16 mouse cellular contexts compared by ENCODE assay signal in genomic region chr6:15639378-15639777, GRCm38 (mm10).
A peak's percentile ranks its signal among the peaks of the same experiment; 100 is the strongest.
DNase-seq lines count a peak whose midpoint lies in the region; ATAC-seq and TF ChIP-seq lines count a peak whose summit lies in the region.
"Had no signal": no experiment of that assay in that cellular context is flagged by ENCODE, and none has a peak within 500 bp of the region (broad histone marks: within the 10 kb centered on the region; RNA-seq: fewer than 3 reads in every experiment).

No protein-coding gene starts in this region.

- ATAC-seq in limb, embryonic 11.5 days (ENCODE audit: insufficient number of reproducible peaks, low FRiP score, low TSS enrichment, low read depth): no peak
- peak; percentile 93 for ATAC-seq in forebrain, embryonic 11.5 days (replicated peaks; ENCODE audit: low FRiP score)
- ATAC-seq in limb, embryonic 13.5 days (ENCODE audit: low FRiP score, low read depth): peak; percentile 87

- H3K4me3 ChIP-seq in limb, embryonic 11.5 days (ENCODE audit: low read depth, low read length): no peak overlapping the region
- no peak overlapping the region for H3K4me3 ChIP-seq in limb, embryonic 10.5 days
- H3K4me3 ChIP-seq in forebrain, embryonic 11.5 days (ENCODE audit: low read depth, low read length): no peak overlapping the region
- no peak overlapping the region for H3K4me3 ChIP-seq in limb, embryonic 13.5 days
- no peak overlapping the region for H3K4me3 ChIP-seq in layer of hippocampus, adult 2 months
- H3K4me3 ChIP-seq: embryonic facial prominence, embryonic 15.5 days; kidney, embryonic 15.5 days; left cerebral cortex, adult 2 months; liver, embryonic 13.5 days; stomach, embryonic 15.5 days had no signal

- no peaks in the 10 kb centered on the region for H3K27me3 ChIP-seq in limb, embryonic 11.5 days (ENCODE audit: control insufficient read depth, insufficient read depth, low read length)
- no peaks in the 10 kb centered on the region for H3K27me3 ChIP-seq in limb, embryonic 10.5 days (ENCODE audit: low read depth, poor library complexity, severe bottlenecking)
- no peaks in the 10 kb centered on the region for H3K27me3 ChIP-seq in forebrain, embryonic 11.5 days (ENCODE audit: control insufficient read depth, insufficient read depth, low read length)
- H3K27me3 ChIP-seq in limb, embryonic 13.5 days: no peaks in the 10 kb centered on the region
- H3K27me3 ChIP-seq: embryonic facial prominence, embryonic 15.5 days; kidney, embryonic 15.5 days; liver, embryonic 13.5 days; stomach, embryonic 15.5 days had no signal

- H3K4me2 ChIP-seq in limb, embryonic 11.5 days (ENCODE audit: low read depth, severe bottlenecking): no peak overlapping the region
- H3K4me2 ChIP-seq in forebrain, embryonic 11.5 days (ENCODE audit: low read depth, low read length, severe bottlenecking): no peak overlapping the region
- no peak overlapping the region; the same call in 1 of the 2 replicates for H3K4me2 ChIP-seq in limb, embryonic 13.5 days (replicated peaks)
- H3K4me2 ChIP-seq: embryonic facial prominence, embryonic 15.5 days; kidney, embryonic 15.5 days; liver, embryonic 13.5 days; stomach, embryonic 15.5 days had no signal

- DNase-seq in limb, embryonic 11.5 days (ENCODE audit: low spot score): peak; percentile 32
- DNase-seq in limb, embryonic 10.5 days (ENCODE audit: low spot score): no peak
- DNase-seq in forebrain, embryonic 11.5 days (ENCODE audit: low spot score): peak; percentile 68
- peak; percentile 10 for DNase-seq in retina, postnatal 1 day
- no peak for DNase-seq in layer of hippocampus, adult 2 months (ENCODE audit: low spot score in 2 of 2)
- DNase-seq in heart, adult 18-20 months: no peak
- no peak for DNase-seq in right cerebral cortex, postnatal 14 days
- DNase-seq: cerebellum, adult 9-10 months; liver, embryonic 13.5 days; lung, postnatal 10 days; thymus, postnatal 14 days had no signal

- no peaks in the 10 kb centered on the region for H3K9me3 ChIP-seq in limb, embryonic 11.5 days (ENCODE audit: control insufficient read depth, low read length)
- H3K9me3 ChIP-seq in limb, embryonic 10.5 days (replicated peaks): no peaks in the 10 kb centered on the region
- no peaks in the 10 kb centered on the region for H3K9me3 ChIP-seq in forebrain, embryonic 11.5 days (ENCODE audit: control insufficient read depth, low read length)
- no peaks in the 10 kb centered on the region for H3K9me3 ChIP-seq in limb, embryonic 13.5 days
- H3K9me3 ChIP-seq: embryonic facial prominence, embryonic 15.5 days; kidney, embryonic 15.5 days; liver, embryonic 13.5 days; stomach, embryonic 15.5 days had no signal

- no peak overlapping the region for H3K27ac ChIP-seq in limb, embryonic 11.5 days (replicated peaks; ENCODE audit: low read depth, low read length)
- H3K27ac ChIP-seq in limb, embryonic 10.5 days: no peak overlapping the region
- no peak overlapping the region for H3K27ac ChIP-seq in forebrain, embryonic 11.5 days (ENCODE audit: low read depth, low read length)
- peak overlapping the region; percentile 77 for H3K27ac ChIP-seq in limb, embryonic 13.5 days
- H3K27ac ChIP-seq in layer of hippocampus, adult 2 months: no peak overlapping the region
- H3K27ac ChIP-seq: embryonic facial prominence, embryonic 15.5 days; kidney, embryonic 15.5 days; left cerebral cortex, adult 2 months; liver, embryonic 13.5 days; stomach, embryonic 15.5 days had no signal

- no peak for TF ChIP-seq CTCF in layer of hippocampus, adult 2 months (conservative IDR thresholded peaks at IDR 0.05)

- no peaks in the 10 kb centered on the region for H3K36me3 ChIP-seq in limb, embryonic 11.5 days (ENCODE audit: control insufficient read depth, insufficient read depth, low read length)
- H3K36me3 ChIP-seq in limb, embryonic 10.5 days: no peaks in the 10 kb centered on the region
- H3K36me3 ChIP-seq in forebrain, embryonic 11.5 days (ENCODE audit: control insufficient read depth, insufficient read depth, low read length): no peaks in the 10 kb centered on the region
- no peaks in the 10 kb centered on the region for H3K36me3 ChIP-seq in limb, embryonic 13.5 days
- H3K36me3 ChIP-seq: embryonic facial prominence, embryonic 15.5 days; kidney, embryonic 15.5 days; liver, embryonic 13.5 days; stomach, embryonic 15.5 days had no signal

- H3K4me1 ChIP-seq in limb, embryonic 11.5 days (ENCODE audit: control insufficient read depth, insufficient read depth, low read length): no peaks in the 10 kb centered on the region
- peaks cover 15% of the 10 kb centered on the region for H3K4me1 ChIP-seq in limb, embryonic 10.5 days
- H3K4me1 ChIP-seq in forebrain, embryonic 11.5 days (replicated peaks; ENCODE audit: control insufficient read depth, insufficient read depth, low read length): peaks cover 5% of the 10 kb centered on the region; the same call in 1 of the 2 replicates
- peaks cover 18% of the 10 kb centered on the region for H3K4me1 ChIP-seq in limb, embryonic 13.5 days
- H3K4me1 ChIP-seq: embryonic facial prominence, embryonic 15.5 days; kidney, embryonic 15.5 days; liver, embryonic 13.5 days; stomach, embryonic 15.5 days had no signal

- no peak overlapping the region for H3K9ac ChIP-seq in limb, embryonic 11.5 days (ENCODE audit: low read length)
- H3K9ac ChIP-seq in forebrain, embryonic 11.5 days (ENCODE audit: low read length): no peak overlapping the region
- no peak overlapping the region for H3K9ac ChIP-seq in limb, embryonic 13.5 days
- H3K9ac ChIP-seq: embryonic facial prominence, embryonic 15.5 days; kidney, embryonic 15.5 days; liver, embryonic 13.5 days; stomach, embryonic 15.5 days had no signal

- 24% methylated on average over 4 of the region's 4 CpGs for WGBS in limb, embryonic 11.5 days
- 37% methylated on average over 4 of the region's 4 CpGs for WGBS in limb, embryonic 10.5 days
- 3% methylated on average over 4 of the region's 4 CpGs for WGBS in forebrain, embryonic 11.5 days
- 14% methylated on average over 4 of the region's 4 CpGs for WGBS in limb, embryonic 13.5 days

Comparison
In these comparisons a context has a peak if more than half of its experiments do, and no peak if none do; other contexts are left out.
1. DNase-seq: peak in limb, embryonic 11.5 days (single experiment), forebrain, embryonic 11.5 days (single experiment) and retina, postnatal 1 day (single experiment); none in limb, embryonic 10.5 days (single experiment), layer of hippocampus, adult 2 months (0 of 2), heart, adult 18-20 months (0 of 2) and right cerebral cortex, postnatal 14 days (single experiment).